Mouse (Mus musculus) intestine, postnatal 0 days (tissue): ENCODE results near the gene 5730522E02Rik. TPM values are rescaled to one million over a fixed set of nuclear protein-coding genes. Genes with fewer than 3 reads are reported as not detected.

ENCODE experiments used
- ATAC-seq: fragments of 200-750 bp; cut with Nextera tagmentation; 2 replicates; pipeline ENCODE4 v1.8.0; 2017; ENCODE audit warnings: mild to moderate bottlenecking, moderate TSS enrichment, moderate library complexity
- H3K27ac ChIP-seq: fragments of 300-500 bp; sonication (generic); 2 replicates; pipeline ENCODE4 v1.5.1; 2014; ENCODE audit warnings: mild to moderate bottlenecking, low read depth, low read length, moderate library complexity
- H3K27me3 ChIP-seq: fragments of 300-500 bp; sonication (generic); replicated peaks from 2 replicates; pipeline ENCODE4 v1.6.1; 2014; ENCODE audit warnings: low read length, mixed read lengths; ENCODE audit not compliant: control insufficient read depth, insufficient read depth
- H3K36me3 ChIP-seq: fragments of 300-500 bp; sonication (generic); 2 replicates; pipeline ENCODE4 v1.6.1; 2014; ENCODE audit warnings: mild to moderate bottlenecking, moderate library complexity; ENCODE audit not compliant: control insufficient read depth, insufficient read depth
- H3K4me1 ChIP-seq: fragments of 300-500 bp; sonication (generic); replicated peaks from 2 replicates; pipeline ENCODE4 v1.6.1; 2014; ENCODE audit warnings: antibody characterized with exemption, low read length, mixed read lengths; ENCODE audit not compliant: control insufficient read depth, insufficient read depth
- H3K4me2 ChIP-seq: fragments of 300-500 bp; sonication (generic); replicated peaks from 2 replicates; pipeline ENCODE4 v1.6.1; 2014; ENCODE audit warnings: low read depth, mild to moderate bottlenecking, moderate library complexity
- H3K4me3 ChIP-seq: fragments of 300-500 bp; sonication (generic); 2 replicates; pipeline ENCODE4 v1.5.1; 2014; ENCODE audit warnings: low read depth, low read length
- H3K9ac ChIP-seq: fragments of 300-500 bp; sonication (generic); 2 replicates; pipeline ENCODE4 v1.6.1; 2014; ENCODE audit warnings: mild to moderate bottlenecking, low read depth, low read length
- H3K9me3 ChIP-seq: fragments of 300-500 bp; sonication (generic); 2 replicates; pipeline ENCODE4 v1.6.1; 2016; ENCODE audit warnings: mixed run types; ENCODE audit not compliant: control insufficient read depth
- CTCF ChIP-seq: sonication (generic); IDR thresholded peaks from 2 replicates; pipeline ENCODE4 v1.5.1; 2016; ENCODE audit warnings: low read depth, mild to moderate bottlenecking, control low read depth, antibody characterized with exemption, moderate library complexity
- WGBS: fragments of 180-500 bp; shearing (Covaris S2); extraction: QIAGEN DNeasy Blood & Tissue Kit; methylation state at CpG from one replicate; pipeline ENCODE4 v1.1.7; 2014; 5-methylcytosine and 5-hydroxymethylcytosine counted together
- polyA plus RNA-seq: library from polyadenylated mRNA; unstranded; fragments of >200 nt; fragmentation: Nextera tagmentation; extraction: Ambion mirVana; gene quantifications from 2 replicates; pipeline ENCODE4 v1.2.1, GENCODE M21; 2015

5730522E02Rik gene
- polyA plus RNA-seq, 1 experiment from 2014 or later: 0.77 TPM

- Histone ChIP-seq H3K9me3 (no peaks in the 10 kb centered on the region), H3K27me3 (no peaks in the 10 kb centered on the region), H3K4me3 (no peak overlapping the region), H3K4me2 (no peak overlapping the region), H3K27ac (no peak overlapping the region), H3K36me3 (no peaks in the 10 kb centered on the region), H3K4me1 (no peaks in the 10 kb centered on the region), H3K9ac (no peak overlapping the region)
- WGBS: 77% methylated on average over 4 of the region's 4 CpGs
- ATAC-seq: no peak
- TF ChIP-seq CTCF: no peak
These were observed 540.5 kb downstream of the 5730522E02Rik start for GRCm38 (mm10) chr11:25670018-25670417.

GRCm38 (mm10) chr11:25664562-25665104 is 545.9 kb downstream of the 5730522E02Rik start:
- 82% methylated on average over 3 of the region's 3 CpGs for WGBS
- no peak for TF ChIP-seq CTCF

GRCm38 (mm10) chr11:25646282-25646681 is 564.3 kb downstream of the 5730522E02Rik start:
- no peak for ATAC-seq
- no peak overlapping the region for H3K9ac ChIP-seq
- no peaks in the 10 kb centered on the region for H3K4me1 ChIP-seq
- no peak overlapping the region for H3K4me3 ChIP-seq
- no peaks in the 10 kb centered on the region for H3K36me3 ChIP-seq
- H3K9me3 ChIP-seq: no peaks in the 10 kb centered on the region
- H3K27me3 ChIP-seq: no peaks in the 10 kb centered on the region
- no peak overlapping the region for H3K27ac ChIP-seq
- no peak overlapping the region for H3K4me2 ChIP-seq
- WGBS: 67% methylated on average over 5 of the region's 5 CpGs
- no peak for TF ChIP-seq CTCF

More at GRCm38 (mm10) chr11:25664562-25665104, 545.9 kb downstream of the 5730522E02Rik start:
- no peaks in the 10 kb centered on the region for H3K9me3 ChIP-seq
- ATAC-seq: no peak
- H3K27me3 ChIP-seq: no peaks in the 10 kb centered on the region
- H3K4me1 ChIP-seq: no peaks in the 10 kb centered on the region
- H3K9ac ChIP-seq: no peak overlapping the region
- no peak overlapping the region for H3K27ac ChIP-seq
- no peaks in the 10 kb centered on the region for H3K36me3 ChIP-seq
- no peak overlapping the region for H3K4me2 ChIP-seq
- no peak overlapping the region for H3K4me3 ChIP-seq

- 68% methylated on average over 22 of the region's 22 CpGs for WGBS
These were observed 565.6 kb downstream of the 5730522E02Rik start for GRCm38 (mm10) chr11:25644767-25645622.

GRCm38 (mm10) chr11:25606886-25607285 is 603.7 kb downstream of the 5730522E02Rik start:
- WGBS: 76% methylated on average over 2 of the region's 2 CpGs
- H3K27ac ChIP-seq: no peak overlapping the region
- no peaks in the 10 kb centered on the region for H3K9me3 ChIP-seq
- H3K4me1 ChIP-seq: no peaks in the 10 kb centered on the region
- H3K9ac ChIP-seq: no peak overlapping the region
- H3K36me3 ChIP-seq: no peaks in the 10 kb centered on the region
- ATAC-seq: no peak
- H3K27me3 ChIP-seq: no peaks in the 10 kb centered on the region
- no peak overlapping the region for H3K4me2 ChIP-seq
- TF ChIP-seq CTCF: no peak
- no peak overlapping the region for H3K4me3 ChIP-seq

More at GRCm38 (mm10) chr11:25644767-25645622, 565.6 kb downstream of the 5730522E02Rik start:
- H3K4me1 ChIP-seq: no peaks in the 10 kb centered on the region
- TF ChIP-seq CTCF: no peak
- H3K9me3 ChIP-seq: no peaks in the 10 kb centered on the region
- no peak overlapping the region for H3K4me2 ChIP-seq
- H3K27me3 ChIP-seq: no peaks in the 10 kb centered on the region
- no peak for ATAC-seq
- no peak overlapping the region for H3K27ac ChIP-seq
- no peak overlapping the region for H3K4me3 ChIP-seq
- H3K36me3 ChIP-seq: no peaks in the 10 kb centered on the region
- no peak overlapping the region for H3K9ac ChIP-seq

GRCm38 (mm10) chr11:25600030-25600429 is 610.5 kb downstream of the 5730522E02Rik start:
- WGBS: 87% methylated on average over 5 of the region's 5 CpGs
- Histone ChIP-seq H3K9ac (no peak overlapping the region), H3K9me3 (no peaks in the 10 kb centered on the region), H3K4me1 (no peaks in the 10 kb centered on the region), H3K36me3 (no peaks in the 10 kb centered on the region), H3K27ac (no peak overlapping the region), H3K4me3 (no peak overlapping the region), H3K4me2 (no peak overlapping the region), H3K27me3 (no peaks in the 10 kb centered on the region)
- no peak for TF ChIP-seq CTCF
- ATAC-seq: no peak
